Mouse (Mus musculus) liver, adult 2 months (tissue): ENCODE results near the gene Fbxw13. TPM values are rescaled to one million over a fixed set of nuclear protein-coding genes. Genes with fewer than 3 reads are reported as not detected.
A peak's percentile ranks its signal among the peaks of the same experiment; 100 is the strongest.
"Not testable (repeated sequence)": the region's sequence is repeated elsewhere in the genome, so short reads cannot be mapped to it uniquely, and the experiment has no call there.

Experiments used
- DNase-seq: peaks from one replicate; pipeline ENCODE4 v3.0.0-alpha.2; 2011; ENCODE audit warnings: low read depth, low spot score; ENCODE audit errors: extremely low read depth
- H3K27ac ChIP-seq: fragments of 200-500 bp; replicated peaks from 2 replicates; pipeline ENCODE4 v1.5.1; 2012; ENCODE audit warnings: low read depth, mild to moderate bottlenecking, control low read depth, inconsistent platforms, low read length; ENCODE audit not compliant: insufficient read depth
- H3K27me3 ChIP-seq: fragments of 200-500 bp; 2 replicates; pipeline ENCODE4 v1.6.1; 2012; ENCODE audit warnings: mild to moderate bottlenecking, moderate library complexity, low read length, inconsistent platforms; ENCODE audit not compliant: control insufficient read depth, insufficient read depth
- H3K36me3 ChIP-seq: fragments of 200-500 bp; 2 replicates; pipeline ENCODE4 v1.6.1; 2012; ENCODE audit warnings: low read length, inconsistent platforms; ENCODE audit not compliant: control insufficient read depth, insufficient read depth
- H3K4me1 ChIP-seq: fragments of 200-500 bp; 2 replicates; pipeline ENCODE4 v1.6.1; 2011; ENCODE audit warnings: low read length; ENCODE audit not compliant: control insufficient read depth, insufficient read depth
- H3K4me3 ChIP-seq: fragments of 200-500 bp; 2 replicates; pipeline ENCODE4 v1.5.1; 2011; ENCODE audit warnings: low read depth, mild to moderate bottlenecking, control low read depth, low read length, moderate library complexity; ENCODE audit not compliant: insufficient read depth
- H3K79me2 ChIP-seq: fragments of 200-500 bp; 2 replicates; pipeline ENCODE4 v1.6.1; 2012; ENCODE audit warnings: inconsistent platforms, mild to moderate bottlenecking, low read length, moderate library complexity; ENCODE audit not compliant: control insufficient read depth, insufficient read depth
- H3K9ac ChIP-seq: fragments of 200-500 bp; 2 replicates; pipeline ENCODE4 v1.6.1; 2012; ENCODE audit warnings: low read depth, mild to moderate bottlenecking, control low read depth, inconsistent platforms, low read length
- CTCF ChIP-seq: fragments of 200-500 bp; IDR thresholded peaks from 2 replicates; pipeline ENCODE4 v1.5.1; 2011; ENCODE audit warnings: low read depth, low read length, control low read depth
- POLR2A ChIP-seq: fragments of 200-500 bp; IDR thresholded peaks from 2 replicates; pipeline ENCODE4 v1.6.1; 2011; ENCODE audit warnings: low read length, control low read depth; ENCODE audit not compliant: insufficient read depth; ENCODE audit errors: extremely low read depth
- WGBS: fragments of 180-500 bp; shearing (Covaris S2); methylation state at CpG from one replicate; pipeline ENCODE4 v1.1.7; 2018; 5-methylcytosine and 5-hydroxymethylcytosine counted together
- polyA plus RNA-seq: library from polyadenylated mRNA; depleted of rRNA; stranded (reverse); fragments of >200 nt; gene quantifications from 2 replicates; pipeline ENCODE4 v1.2.3, GENCODE M21; 2012; rRNA removed
- total RNA-seq: library from RNA; depleted of rRNA; stranded (reverse); fragments of >200 nt; gene quantifications from 2 replicates; pipeline ENCODE4 v1.2.3, GENCODE M21; 2014; rRNA removed

The Fbxw13 gene
- total RNA-seq: not detected in 2 replicates
- not detected in 2 replicates for polyA plus RNA-seq

DNA sequence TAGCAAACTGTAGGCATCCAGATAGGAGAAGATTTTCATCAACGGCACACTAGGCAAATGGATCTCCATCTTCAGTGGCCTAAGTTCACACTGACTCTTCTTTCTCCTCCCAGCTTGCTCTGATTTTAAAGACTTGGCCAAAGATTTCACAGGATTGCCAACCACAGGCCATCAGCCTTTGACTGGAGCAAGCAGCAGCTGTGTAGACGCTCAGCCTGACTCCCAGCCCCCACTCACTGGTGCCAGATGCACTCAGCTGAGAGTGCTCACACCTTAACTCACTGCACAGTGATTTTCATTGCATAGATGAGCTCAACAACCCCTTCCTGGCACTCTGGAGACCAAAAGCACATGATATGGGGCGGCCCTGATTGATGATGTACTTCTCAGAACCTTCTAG, at the start of gene Fbxw13:
Gene Fbxw13, minus strand, starts transcription at position 101 of the 400 bp plus-strand sequence.
- H3K27ac ChIP-seq, DNase-seq, H3K27me3 ChIP-seq, H3K36me3 ChIP-seq, H3K4me1 ChIP-seq, H3K4me3 ChIP-seq, H3K79me2 ChIP-seq, H3K9ac ChIP-seq: not testable (repeated sequence)
- 79% methylated on average over 3 of the region's 3 CpGs for WGBS

DNA sequence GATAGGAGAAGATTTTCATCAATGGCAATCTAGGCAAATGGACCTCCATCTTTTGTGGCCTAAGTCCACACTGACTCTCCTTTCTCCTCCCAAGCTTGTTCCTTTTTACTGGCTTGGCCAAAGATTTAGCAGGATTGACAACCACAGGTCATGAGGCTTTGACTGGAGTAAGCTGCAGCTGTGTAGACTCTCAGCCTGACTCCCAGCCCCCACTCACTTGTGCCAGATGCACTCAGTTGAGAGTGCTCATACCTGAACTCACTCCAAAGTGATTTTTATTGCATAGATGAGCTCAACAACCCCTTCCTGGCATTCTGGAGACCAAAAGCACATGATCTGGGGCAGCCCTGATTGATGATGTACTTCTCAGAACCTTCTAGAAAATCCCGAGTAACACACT, 38.9 kb upstream of the Fbxw13 start, which contains the start of gene Fbxw20:
Gene Fbxw20, minus strand, starts transcription at position 101 of the 400 bp plus-strand sequence.
- no peak for TF ChIP-seq CTCF
- TF ChIP-seq POLR2A: no peak
- H3K27ac ChIP-seq: no peak within 1 kb of the TSS
- no peaks in the 10 kb centered on the region for H3K4me1 ChIP-seq
- H3K79me2 ChIP-seq: no peaks in the 10 kb centered on the region
- no peak within 1 kb of the TSS for H3K4me3 ChIP-seq
- no peak for DNase-seq
- no peaks in the 10 kb centered on the region for H3K27me3 ChIP-seq
- H3K36me3 ChIP-seq: no peaks in the 10 kb centered on the region
- no peak within 1 kb of the TSS for H3K9ac ChIP-seq
- 81% methylated on average over 1 of the region's 1 CpGs for WGBS

DNA sequence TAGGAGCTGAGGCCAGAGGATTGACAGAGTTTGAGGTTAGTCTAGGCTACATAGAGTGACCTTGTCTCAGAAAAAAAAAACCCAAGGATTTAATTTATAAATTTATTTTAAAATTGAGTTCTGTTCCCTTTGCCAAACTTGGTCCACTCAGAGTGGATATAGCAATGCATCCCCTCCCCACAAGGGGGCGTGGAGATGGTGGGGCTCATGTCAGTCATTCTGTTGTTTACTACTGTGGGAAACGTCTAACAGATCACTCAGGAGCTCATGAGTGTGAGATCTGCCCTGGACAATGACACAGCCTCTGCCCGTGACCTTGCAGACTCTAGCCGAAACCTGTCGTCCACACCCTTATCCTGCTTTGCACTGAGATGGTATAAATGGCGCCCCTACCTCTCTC, 22.7 kb upstream of the Fbxw13 start:
- no peaks in the 10 kb centered on the region for H3K27me3 ChIP-seq
- no peak overlapping the region for H3K9ac ChIP-seq
- no peak overlapping the region for H3K4me3 ChIP-seq
- H3K27ac ChIP-seq: no peak overlapping the region
- TF ChIP-seq POLR2A: no peak
- TF ChIP-seq CTCF: no peak
- H3K79me2 ChIP-seq: no peaks in the 10 kb centered on the region
- H3K36me3 ChIP-seq: no peaks in the 10 kb centered on the region
- no peak for DNase-seq
- H3K4me1 ChIP-seq: no peaks in the 10 kb centered on the region; the same call in 1 of the 2 replicates
- 73% methylated on average over 6 of the region's 6 CpGs for WGBS

DNA sequence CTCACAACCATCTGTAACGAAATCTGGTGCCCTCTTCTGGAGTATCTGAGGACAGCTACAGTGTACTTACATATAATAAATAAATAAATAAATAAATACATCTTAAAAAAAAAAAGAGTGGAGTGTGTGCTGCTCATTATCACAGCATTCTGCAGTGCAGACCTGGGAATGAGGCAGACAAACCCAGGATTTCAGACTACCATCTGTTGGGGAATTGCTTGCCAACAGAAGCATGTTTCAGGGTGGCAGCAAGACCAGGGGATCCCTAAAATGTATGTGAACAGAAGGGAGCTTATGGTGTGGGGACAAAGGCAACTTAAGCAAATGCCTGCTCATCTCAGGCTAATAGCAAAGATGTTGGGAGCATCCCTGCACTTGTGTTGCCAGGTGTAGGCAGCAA, 5.6 kb upstream of the Fbxw13 start:
- not testable (repeated sequence) for H3K27me3 ChIP-seq, H3K27ac ChIP-seq, H3K9ac ChIP-seq, H3K79me2 ChIP-seq, H3K4me1 ChIP-seq, H3K36me3 ChIP-seq, DNase-seq, H3K4me3 ChIP-seq
- WGBS: 73% methylated on average over 1 of the region's 1 CpGs

DNA sequence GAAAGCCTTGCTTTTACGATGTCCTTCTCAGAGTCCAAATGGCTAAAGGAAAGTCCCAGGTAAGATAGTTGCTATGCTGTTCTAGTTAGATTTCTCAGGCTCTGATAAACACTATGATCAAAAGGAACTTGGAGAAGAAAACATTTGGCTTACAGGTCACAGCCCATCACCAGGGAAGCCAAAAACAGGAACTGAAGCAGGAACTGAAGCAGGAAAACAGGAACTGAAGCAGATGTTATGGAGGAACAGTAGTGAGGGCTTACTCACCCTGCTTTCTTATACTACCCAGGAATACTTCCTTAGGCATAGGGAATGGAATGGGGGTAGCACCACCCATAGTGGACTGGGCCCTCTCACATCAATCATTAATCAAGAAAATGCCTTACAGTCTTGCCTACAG, 4.6 kb upstream of the Fbxw13 start:
- Histone ChIP-seq H3K9ac (no peak overlapping the region), H3K4me3 (no peak overlapping the region), H3K36me3 (no peaks in the 10 kb centered on the region), H3K27me3 (no peaks in the 10 kb centered on the region), H3K4me1 (no peaks in the 10 kb centered on the region), H3K79me2 (no peaks in the 10 kb centered on the region), H3K27ac (no peak overlapping the region)
- WGBS: 88% methylated on average over 1 of the region's 1 CpGs
- TF ChIP-seq POLR2A: no peak
- no peak for TF ChIP-seq CTCF
- DNase-seq: peak; percentile 5

DNA sequence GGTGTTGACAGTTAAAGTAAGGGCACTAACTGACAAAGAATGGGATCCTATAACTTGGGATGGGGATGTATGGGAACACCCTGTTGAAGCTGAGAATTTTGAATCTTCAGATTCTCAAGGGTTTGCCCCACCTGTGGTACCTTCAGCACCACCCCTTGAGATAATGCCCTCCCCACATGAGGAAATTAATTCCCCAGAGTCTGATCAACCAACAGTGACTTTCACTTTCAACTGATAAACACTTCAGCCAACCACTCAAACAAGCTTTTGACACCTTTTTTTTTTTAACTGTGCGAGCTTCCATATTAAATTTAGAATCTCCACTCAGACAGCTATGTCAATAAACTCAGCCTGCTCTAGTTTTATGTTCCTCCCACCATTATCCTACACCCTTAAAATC, 3.6 kb upstream of the Fbxw13 start:
- H3K9ac ChIP-seq: no peak overlapping the region
- H3K79me2 ChIP-seq: no peaks in the 10 kb centered on the region
- H3K4me1 ChIP-seq: no peaks in the 10 kb centered on the region
- WGBS: 67% methylated on average over 1 of the region's 1 CpGs
- no peak overlapping the region for H3K27ac ChIP-seq
- no peak for DNase-seq
- H3K4me3 ChIP-seq: no peak overlapping the region
- TF ChIP-seq POLR2A: no peak
- TF ChIP-seq CTCF: no peak
- H3K36me3 ChIP-seq: no peaks in the 10 kb centered on the region
- H3K27me3 ChIP-seq: no peaks in the 10 kb centered on the region
